Mouse (Mus musculus) cerebellum, postnatal 14 days (tissue): ENCODE results near the gene Gemin7.

Experiments used
- DNase-seq, 2 experiments: peaks; one replicate each; pipeline ENCODE4 v3.0.0; 2021; ENCODE audit warnings: mixed read lengths in 2 of 2

Gene Gemin7

GRCm38 (mm10) chr7:19575559-19575958 is 1.8 kb downstream of the Gemin7 start:
- DNase-seq: no peak

DNA sequence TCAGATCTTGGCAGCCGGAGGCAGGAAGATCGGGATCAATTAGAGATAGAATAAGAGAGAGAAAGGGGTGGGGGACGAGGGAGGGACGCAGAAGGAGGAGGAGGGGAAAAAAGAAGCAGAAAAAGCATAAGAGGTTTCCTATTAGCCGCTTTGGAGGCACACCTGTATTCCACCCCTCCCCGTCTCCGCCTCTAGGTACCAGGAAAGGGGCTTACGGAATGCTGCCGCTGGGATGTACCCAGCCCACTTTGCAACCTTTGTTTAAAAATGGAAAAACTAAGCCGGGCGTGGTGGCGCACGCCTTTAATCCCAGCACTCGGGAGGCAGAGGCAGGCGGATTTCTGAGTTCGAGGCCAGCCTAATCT is 3.6 kb downstream of the Gemin7 start:
- DNase-seq: no peak

DNA sequence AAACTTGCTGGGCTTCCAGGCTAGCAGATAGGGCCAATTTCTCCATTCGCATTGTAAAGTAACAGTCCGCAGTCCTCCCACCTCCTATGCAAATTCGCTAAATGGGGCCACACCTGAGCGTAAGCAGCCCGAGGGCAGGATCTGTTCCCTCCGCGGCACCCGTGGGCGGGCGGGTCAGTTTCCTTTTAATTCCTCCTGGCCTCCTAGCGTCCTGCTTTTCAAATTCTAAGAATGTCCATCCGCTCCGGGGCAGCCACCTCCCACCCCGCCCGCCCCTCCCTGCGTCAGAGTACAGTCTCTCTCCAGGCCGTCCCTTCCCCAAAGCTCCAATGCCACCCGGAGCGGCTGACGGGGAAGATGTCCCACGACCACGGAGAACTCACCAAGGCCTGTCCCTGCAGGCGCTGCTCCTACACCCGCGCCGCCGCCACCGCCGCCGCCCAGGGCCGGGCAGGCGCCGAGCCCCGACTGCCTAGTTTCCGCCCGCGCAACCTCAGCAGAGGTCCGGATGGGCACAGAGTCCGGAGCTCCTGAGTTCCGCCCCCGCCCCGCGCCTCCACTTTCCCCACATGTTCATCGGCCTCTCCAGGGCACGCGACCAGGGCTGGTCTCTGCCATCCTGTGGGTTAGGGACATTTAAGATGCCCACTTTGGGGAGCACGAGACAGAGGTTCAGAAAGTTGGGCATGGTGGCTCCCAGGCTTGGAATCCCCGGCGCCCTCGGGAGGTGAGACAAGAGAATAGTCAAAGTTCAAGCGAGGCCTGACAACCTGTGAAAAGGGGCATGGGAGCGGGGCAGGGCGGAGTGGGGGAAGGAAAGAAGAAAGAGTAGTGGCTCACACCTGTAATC is 4.2 kb downstream of the Gemin7 start:
- DNase-seq: peak; percentile 87

DNA sequence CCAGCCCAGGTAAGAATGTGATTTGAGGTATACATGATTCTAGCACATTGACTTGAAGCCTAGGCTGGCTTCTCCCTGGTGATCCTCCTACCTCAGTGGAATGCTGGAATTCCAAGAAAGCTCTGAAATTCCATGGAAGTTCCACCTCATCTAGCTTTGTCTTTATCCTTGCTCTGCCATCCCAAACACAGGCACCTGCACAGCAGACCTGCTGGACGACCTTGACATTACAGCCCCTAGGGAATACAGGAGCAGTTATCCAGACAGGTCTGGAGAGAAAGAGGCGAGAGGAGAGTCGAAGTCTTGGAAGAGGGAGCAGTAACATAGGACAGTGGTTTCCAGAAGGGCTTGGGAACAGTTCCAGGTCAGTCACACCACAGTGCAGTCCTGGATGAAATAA is 7.7 kb downstream of the Gemin7 start:
- no peak for DNase-seq

DNA sequence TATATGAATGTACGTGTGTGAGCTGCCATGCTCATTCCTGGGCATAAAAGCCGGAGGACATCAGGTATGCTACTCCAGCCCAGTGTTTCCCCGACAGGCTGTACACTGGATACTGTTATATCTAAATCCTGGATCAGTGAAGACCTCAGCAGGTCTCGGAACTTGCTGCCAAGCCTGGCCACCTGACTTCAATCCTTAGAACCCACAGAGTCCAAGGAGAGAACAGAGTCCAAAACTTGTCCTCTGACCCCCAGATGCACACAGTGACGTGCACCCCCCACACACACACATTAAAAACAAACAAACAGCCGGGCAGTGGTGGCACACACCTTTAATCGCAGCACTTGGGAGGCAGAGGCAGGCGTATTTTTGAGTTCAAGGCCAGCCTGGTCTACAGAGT is 10.0 kb downstream of the Gemin7 start:
- no peak for DNase-seq

- no peak for DNase-seq
Observed at GRCm38 (mm10) chr7:19565803-19566202, 11.6 kb downstream of the Gemin7 start.

DNA sequence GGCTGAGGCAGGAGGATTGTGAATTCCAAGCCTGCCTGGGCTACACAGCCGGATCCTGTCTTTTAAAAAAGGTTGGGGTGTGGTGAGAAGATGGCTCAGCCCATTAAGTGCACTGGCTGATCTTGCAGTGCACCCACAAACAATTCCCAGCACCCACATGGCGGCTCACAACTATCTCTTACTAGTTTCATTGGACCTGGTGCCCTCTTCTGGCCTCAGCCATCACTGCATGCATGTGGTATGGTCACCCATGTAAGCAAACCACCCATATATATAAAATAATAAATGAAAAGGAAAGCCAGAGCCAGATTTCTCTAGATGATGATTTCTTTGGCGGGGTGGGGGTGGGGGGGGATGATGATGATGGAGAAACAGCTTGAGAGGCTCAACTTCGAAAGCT is 12.9 kb downstream of the Gemin7 start:
- peak in 1 of 2 experiments; percentile 54 for DNase-seq

DNA sequence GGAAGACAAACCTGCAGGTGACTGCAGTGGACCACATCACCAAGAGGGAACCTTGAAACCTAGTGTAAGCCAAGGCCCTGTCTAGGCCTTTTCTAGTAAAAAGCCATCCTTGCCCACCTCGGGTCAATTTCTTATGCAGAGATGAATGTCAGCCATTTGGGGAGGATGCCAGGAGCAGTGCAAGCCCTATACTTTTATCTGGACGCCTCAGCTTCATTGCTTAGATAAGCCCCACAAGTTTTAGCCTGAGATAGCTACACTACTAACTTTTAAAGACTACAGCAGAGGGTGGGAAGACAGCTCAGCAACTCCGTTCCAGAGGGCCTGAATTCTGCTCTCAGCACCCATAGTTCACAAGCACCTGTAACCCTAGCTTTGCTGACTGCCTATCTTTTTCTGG is 13.5 kb downstream of the Gemin7 start:
- no peak for DNase-seq

GRCm38 (mm10) chr7:19562643-19563410 is 14.6 kb downstream of the Gemin7 start, which contains the start of gene Ppp1r37:
Gene Ppp1r37, minus strand, starts transcription at chr7:19563076.
- DNase-seq: peak; percentile 65 to 67

DNA sequence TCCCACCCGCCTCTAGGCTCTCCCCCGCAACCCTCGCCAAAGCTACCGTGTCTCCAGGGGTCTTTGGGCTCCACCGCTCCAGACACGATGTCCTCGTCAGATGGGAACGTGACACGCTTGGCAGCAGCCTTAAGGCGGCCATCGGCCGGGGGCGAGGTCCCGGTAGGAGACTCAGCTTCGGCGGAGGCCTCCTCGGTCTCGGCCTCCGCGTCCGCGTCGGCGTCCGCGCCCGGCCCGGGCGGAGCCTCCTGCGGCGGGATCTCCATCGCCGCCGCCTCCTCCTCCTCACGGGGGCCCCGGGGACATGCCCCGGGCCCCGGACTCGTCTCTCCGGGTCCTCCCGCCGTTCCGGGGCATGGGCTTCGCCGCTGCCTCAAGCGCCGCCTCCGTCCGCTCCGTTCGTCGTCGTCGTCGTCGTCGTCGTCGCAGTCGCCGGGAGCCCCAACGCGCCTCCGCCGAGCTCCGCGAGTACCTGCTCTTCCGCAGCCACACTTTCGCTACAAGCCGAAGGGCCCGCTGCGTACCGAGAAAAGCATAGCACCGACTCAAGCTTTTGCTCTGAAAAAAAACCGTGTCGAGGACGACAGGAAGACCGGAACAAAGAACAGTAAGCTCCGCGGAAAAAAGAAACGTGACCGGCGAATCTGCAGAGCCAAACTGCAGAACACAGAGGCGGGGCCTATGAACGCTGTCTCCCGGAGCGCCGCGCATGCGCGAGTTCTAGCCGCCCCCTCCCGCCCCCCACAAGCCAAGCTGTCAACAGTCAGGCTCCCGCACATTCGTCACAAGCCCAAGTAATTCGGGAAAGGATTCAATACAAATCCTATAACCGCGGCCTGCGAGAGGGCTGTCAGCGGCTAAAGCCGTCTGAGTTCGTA is 15.4 kb downstream of the Gemin7 start:
- peak; percentile 96 to 97 for DNase-seq

GRCm38 (mm10) chr7:19561431-19561764 is 16.0 kb downstream of the Gemin7 start:
- DNase-seq: no peak

- DNase-seq: peak; percentile 29 to 35
Observed at GRCm38 (mm10) chr7:19560491-19561260, 16.7 kb downstream of the Gemin7 start.

- DNase-seq: peak in 1 of 2 experiments; percentile 58
Observed at GRCm38 (mm10) chr7:19558965-19559364, 18.4 kb downstream of the Gemin7 start.

DNA sequence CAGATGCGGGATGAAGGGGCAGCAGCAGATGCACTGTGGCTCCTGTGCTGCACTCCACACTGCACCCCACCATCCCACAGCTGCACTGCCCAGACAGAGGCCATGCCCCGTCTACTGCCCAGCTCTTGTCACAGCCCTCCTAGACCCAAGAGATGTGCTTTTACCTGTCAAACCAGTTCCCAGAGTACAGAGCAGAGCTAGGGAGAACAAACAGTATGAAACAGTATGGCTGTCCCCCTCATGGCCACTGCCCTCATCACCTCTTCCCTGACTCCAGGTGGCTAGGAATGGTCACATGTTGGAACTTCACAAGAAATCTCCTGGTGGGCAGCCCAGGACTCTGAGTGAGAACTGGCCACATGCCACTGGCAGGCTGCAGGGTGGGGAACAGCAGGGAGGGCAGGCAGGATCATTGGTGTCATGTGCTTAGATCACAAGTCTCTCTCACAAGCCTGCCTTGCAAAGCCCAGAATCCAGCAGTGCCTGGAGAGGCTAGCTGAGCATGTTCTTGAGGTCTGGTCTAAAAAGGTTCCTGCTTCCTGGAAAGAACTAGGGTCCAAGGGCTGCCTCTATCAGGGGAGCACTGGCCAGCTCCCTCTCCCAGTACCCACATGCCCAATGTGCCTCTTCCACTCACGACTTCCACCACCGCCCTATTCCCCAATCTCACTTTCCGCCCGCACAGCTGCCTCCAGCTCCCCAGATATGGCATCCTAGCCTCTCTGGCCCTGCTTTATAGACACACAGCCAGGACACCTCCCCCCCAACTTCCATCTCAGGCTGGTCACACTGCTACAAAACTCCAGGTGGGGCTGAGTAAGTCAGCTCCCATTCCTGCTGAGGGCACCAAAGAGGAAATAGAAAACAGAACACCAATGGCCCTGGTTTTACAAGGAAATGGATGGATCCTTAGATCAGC is 19.2 kb downstream of the Gemin7 start:
- no peak for DNase-seq

GRCm38 (mm10) chr7:19557086-19557485 is 20.3 kb downstream of the Gemin7 start:
- peak in 1 of 2 experiments; percentile 34 for DNase-seq

DNA sequence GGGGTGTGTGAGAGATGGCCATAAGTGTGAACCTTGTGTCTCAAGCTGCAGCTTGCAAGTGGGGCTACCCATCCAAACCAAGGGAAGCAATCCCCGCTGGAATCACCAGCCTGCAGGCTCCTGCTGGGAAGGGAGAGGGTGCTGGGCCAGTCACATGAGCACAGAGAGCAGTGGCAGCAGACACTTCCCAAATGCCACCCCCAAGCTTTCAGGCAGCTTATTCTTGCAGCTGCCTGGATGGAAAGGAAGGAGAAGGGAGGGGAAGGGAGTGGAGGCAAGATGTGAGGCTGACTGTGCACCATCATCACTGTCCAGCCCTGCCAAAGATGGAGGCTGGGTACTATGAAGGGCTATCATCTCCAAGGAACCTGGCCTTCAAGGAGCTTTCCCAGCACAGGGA is 23.2 kb downstream of the Gemin7 start:
- DNase-seq: no peak

- DNase-seq: no peak
Observed at GRCm38 (mm10) chr7:19552443-19552842, 25.0 kb downstream of the Gemin7 start.

DNA sequence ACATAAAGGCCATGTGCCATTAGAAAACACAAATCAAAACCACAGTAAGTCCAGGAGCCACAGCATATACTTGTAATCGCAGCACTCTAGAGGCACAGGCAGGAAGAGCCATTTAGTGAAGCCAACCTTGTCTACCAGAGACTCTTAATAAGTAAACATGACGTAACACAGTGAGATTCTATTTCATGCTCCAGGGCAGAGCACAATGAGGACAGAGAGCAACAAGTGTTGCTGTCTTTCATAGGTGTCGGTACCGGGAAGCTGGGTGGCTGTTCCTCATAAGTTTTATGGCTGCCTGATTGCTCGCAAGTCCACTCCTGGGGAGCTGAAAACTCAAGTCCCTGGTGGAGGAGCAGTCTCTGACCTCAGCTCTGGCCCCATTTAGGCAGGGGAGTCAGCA is 25.8 kb downstream of the Gemin7 start:
- no peak for DNase-seq

DNA sequence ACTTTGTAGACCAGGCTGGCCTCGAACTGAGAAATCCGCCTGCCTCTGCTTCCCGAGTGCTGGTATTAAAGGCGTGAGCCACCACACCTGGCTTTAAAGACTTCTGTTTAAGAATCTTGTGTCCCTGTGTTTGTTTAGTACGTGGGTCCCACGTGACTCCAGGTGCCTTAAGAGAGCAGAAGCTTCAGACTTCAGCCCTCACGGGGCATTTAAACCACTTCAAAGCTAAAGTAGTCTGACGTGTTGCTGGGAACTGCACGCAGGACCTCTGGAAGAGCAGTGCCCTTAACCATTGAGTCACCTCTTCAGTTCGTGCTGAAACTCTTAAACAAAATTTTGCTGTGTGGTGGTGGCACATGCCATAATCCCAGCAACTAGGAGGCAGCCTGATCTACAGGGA is 28.0 kb downstream of the Gemin7 start:
- no peak for DNase-seq

DNA sequence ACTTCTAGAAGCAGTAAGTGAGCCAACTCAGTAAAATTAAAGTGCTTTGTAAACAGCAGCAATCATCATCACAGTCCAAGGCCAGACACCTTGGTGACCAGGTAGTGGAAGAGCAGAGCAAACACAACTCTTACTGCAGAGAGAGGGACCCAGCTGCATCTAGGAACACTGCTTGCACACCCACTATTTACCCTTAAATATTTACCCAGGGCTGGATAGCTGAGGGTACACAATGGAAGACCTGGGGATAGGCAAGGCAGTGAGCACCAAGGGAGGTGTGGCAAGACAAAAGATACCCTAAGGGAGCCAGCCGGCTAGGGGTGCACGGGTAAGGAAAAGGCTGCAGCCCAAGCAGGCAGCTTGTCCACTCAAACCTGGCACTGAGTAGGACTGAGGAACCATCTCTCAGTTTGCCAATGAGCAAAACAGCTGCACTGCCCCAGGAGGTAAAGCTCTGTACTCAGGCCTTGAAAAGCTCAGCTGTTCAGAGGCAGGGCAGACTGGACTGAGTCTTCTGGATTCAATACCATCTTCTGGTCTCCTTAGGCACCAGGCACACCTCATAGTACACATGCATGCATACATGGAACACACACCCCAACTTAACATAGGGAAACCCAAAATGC is 29.9 kb downstream of the Gemin7 start:
- DNase-seq: no peak

GRCm38 (mm10) chr7:19546007-19546406 is 31.4 kb downstream of the Gemin7 start:
- DNase-seq: no peak
